Mouse (Mus musculus) cerebellum, adult 2 months (tissue): ENCODE data around the gene Kbtbd13. TPM values are rescaled to one million over a fixed set of nuclear protein-coding genes. Genes with fewer than 3 reads are reported as not detected.

ENCODE experiments used
- DNase-seq, 2 experiments: peaks; one replicate each; pipeline ENCODE4 v3.0.0; 2021
- H3K27ac ChIP-seq: fragments of 200-500 bp; 2 replicates; pipeline ENCODE4 v1.5.1; 2012; ENCODE audit warnings: low read length, control low read depth, inconsistent platforms; ENCODE audit not compliant: insufficient read depth
- H3K27me3 ChIP-seq: fragments of 200-500 bp; 2 replicates; pipeline ENCODE4 v1.6.1; 2012; ENCODE audit warnings: inconsistent platforms, mild to moderate bottlenecking, low read length, moderate library complexity; ENCODE audit not compliant: control insufficient read depth, insufficient read depth
- H3K4me1 ChIP-seq: fragments of 200-500 bp; 2 replicates; pipeline ENCODE4 v1.6.1; 2011; ENCODE audit warnings: low read length; ENCODE audit not compliant: control insufficient read depth, insufficient read depth
- H3K4me3 ChIP-seq: fragments of 200-500 bp; replicated peaks from 2 replicates; pipeline ENCODE3; 2011; ENCODE audit warnings: mild to moderate bottlenecking, low read depth, low read length, control low read depth; ENCODE audit not compliant: insufficient read depth
- CTCF ChIP-seq: fragments of 200-500 bp; IDR thresholded peaks from 2 replicates; pipeline ENCODE4 v1.5.1; 2011; ENCODE audit warnings: low read depth, mild to moderate bottlenecking, control low read depth, low read length, moderate library complexity, borderline replicate concordance; ENCODE audit not compliant: insufficient read depth
- POLR2A ChIP-seq: fragments of 200-500 bp; IDR thresholded peaks from 2 replicates; pipeline ENCODE4 v1.6.1; 2011; ENCODE audit warnings: low read length, control low read depth, borderline replicate concordance; ENCODE audit not compliant: insufficient read depth
- WGBS: fragments of 180-500 bp; shearing (Covaris S2); methylation state at CpG from one replicate; pipeline ENCODE4 v1.1.7; 2018; 5-methylcytosine and 5-hydroxymethylcytosine counted together
- polyA plus RNA-seq: library from polyadenylated mRNA; depleted of rRNA; stranded (reverse); fragments of >200 nt; gene quantifications from 2 replicates; pipeline ENCODE4 v1.2.3, GENCODE M21; 2012

Kbtbd13 gene
- polyA plus RNA-seq, 1 experiment: 0.11 TPM

GRCm38 (mm10) chr9:65392638-65393364, 1.3 kb upstream of the Kbtbd13 start:
- no peak for TF ChIP-seq POLR2A
- TF ChIP-seq CTCF: peak; percentile 73; the same call in 1 of the 2 replicates
- H3K27ac ChIP-seq: no peak overlapping the region
- no peaks in the 10 kb centered on the region for H3K27me3 ChIP-seq
- no peak overlapping the region for H3K4me3 ChIP-seq
- WGBS: 26% methylated on average over 6 of the region's 6 CpGs
- DNase-seq: peak; percentile 34 to 54
- H3K4me1 ChIP-seq: no peaks in the 10 kb centered on the region

- no peak overlapping the region for H3K4me3 ChIP-seq
- H3K27ac ChIP-seq: no peak overlapping the region
- DNase-seq: no peak
- no peaks in the 10 kb centered on the region for H3K27me3 ChIP-seq
- 17% methylated on average over 96 of the region's 96 CpGs for WGBS
- no peak for TF ChIP-seq POLR2A
- TF ChIP-seq CTCF: no peak
- H3K4me1 ChIP-seq: no peaks in the 10 kb centered on the region
These were observed 470 bp downstream of the Kbtbd13 start for GRCm38 (mm10) chr9:65390752-65391612.

- no peak overlapping the region for H3K4me3 ChIP-seq
- H3K4me1 ChIP-seq: no peaks in the 10 kb centered on the region
- DNase-seq: no peak
- 46% methylated on average over 8 of the region's 8 CpGs for WGBS
- no peak overlapping the region for H3K27ac ChIP-seq
- H3K27me3 ChIP-seq: no peaks in the 10 kb centered on the region
- TF ChIP-seq POLR2A (no peak), CTCF (no peak)
These were observed 4.9 kb downstream of the Kbtbd13 start for GRCm38 (mm10) chr9:65386373-65387140.

GRCm38 (mm10) chr9:65384276-65384675, 7.2 kb downstream of the Kbtbd13 start:
- no peaks in the 10 kb centered on the region for H3K27me3 ChIP-seq
- TF ChIP-seq POLR2A: no peak
- no peak for TF ChIP-seq CTCF
- H3K4me1 ChIP-seq: no peaks in the 10 kb centered on the region
- DNase-seq: no peak
- WGBS: 13% methylated on average over 3 of the region's 3 CpGs
- H3K4me3 ChIP-seq: no peak overlapping the region
- no peak overlapping the region for H3K27ac ChIP-seq

DNA sequence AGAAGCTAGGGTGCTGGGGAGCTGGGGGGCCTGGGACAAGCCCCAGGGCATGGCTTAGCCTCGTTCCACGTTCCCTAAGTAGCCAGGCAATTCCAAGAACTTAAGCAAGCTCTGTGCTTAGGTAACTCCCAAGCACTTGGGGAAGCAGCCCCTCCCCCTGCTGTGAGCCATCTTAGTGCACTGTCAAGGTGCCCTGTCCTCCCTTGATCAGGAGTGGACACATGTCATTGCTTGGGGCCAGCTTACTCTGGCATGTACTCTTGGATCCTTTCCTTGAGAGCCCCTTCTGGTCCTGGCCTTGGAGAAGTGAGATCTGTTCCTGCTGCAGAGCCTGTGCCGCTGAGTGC, 8.7 kb downstream of the Kbtbd13 start:
- 54% methylated on average over 3 of the region's 3 CpGs for whole genome bisulfite sequencing
- no peaks in the 10 kb centered on the region for H3K4me1 ChIP-seq
- TF ChIP-seq CTCF (no peak), POLR2A (no peak)
- H3K27me3 ChIP-seq: no peaks in the 10 kb centered on the region
- no peak overlapping the region for H3K4me3 ChIP-seq
- peak in 1 of 2 experiments; percentile 26 for DNase-seq
- H3K27ac ChIP-seq: no peak overlapping the region

GRCm38 (mm10) chr9:65382031-65382750, 9.3 kb downstream of the Kbtbd13 start:
- 70% methylated on average over 6 of the region's 6 CpGs for WGBS
- Histone ChIP-seq H3K4me3 (no peak overlapping the region), H3K27me3 (no peaks in the 10 kb centered on the region), H3K27ac (no peak overlapping the region), H3K4me1 (no peaks in the 10 kb centered on the region)
- TF ChIP-seq POLR2A: no peak
- no peak for TF ChIP-seq CTCF
- no peak for DNase-seq

DNA sequence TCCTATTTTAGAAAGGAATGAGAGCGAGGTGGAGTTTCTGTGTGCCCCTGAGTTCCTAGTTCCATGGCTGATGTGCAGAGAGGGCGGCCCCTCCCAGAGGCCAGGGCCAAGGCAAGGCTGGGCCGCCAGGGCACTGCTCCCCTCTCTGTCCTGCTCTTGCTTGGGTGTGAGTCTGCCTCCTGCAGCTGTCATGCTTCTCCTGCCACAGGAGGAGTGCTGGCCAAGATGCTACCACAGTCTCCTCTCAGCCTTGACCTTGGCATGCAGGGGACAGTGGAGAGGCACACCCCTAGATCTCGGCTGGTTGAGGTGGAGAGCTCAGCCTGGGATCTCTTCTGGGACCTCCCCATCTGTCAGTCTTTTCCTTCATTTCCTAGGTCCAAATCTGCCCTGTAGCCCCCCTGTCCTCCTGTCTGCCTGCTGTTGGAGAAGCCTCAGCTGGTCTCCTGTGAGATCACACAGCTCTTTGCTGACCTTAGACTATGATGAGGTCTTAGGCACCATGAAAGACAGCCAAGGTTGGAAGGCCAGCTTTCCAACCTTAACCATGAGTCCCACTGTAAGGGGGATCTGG, 10.3 kb downstream of the Kbtbd13 start:
- H3K4me3 ChIP-seq: no peak overlapping the region
- WGBS: 47% methylated on average over 4 of the region's 4 CpGs
- H3K27ac ChIP-seq: no peak overlapping the region
- no peak for DNase-seq
- no peak for TF ChIP-seq CTCF
- no peak for TF ChIP-seq POLR2A
- H3K4me1 ChIP-seq: no peaks in the 10 kb centered on the region
- H3K27me3 ChIP-seq: no peaks in the 10 kb centered on the region
